Mouse (Mus musculus) midbrain, embryonic 10.5 days (tissue): ENCODE data around the gene Asap3. TPM values are rescaled to one million over a fixed set of nuclear protein-coding genes. Genes with fewer than 3 reads are reported as not detected.

Source experiments
- DNase-seq: peaks from one replicate; pipeline ENCODE4 v3.0.0-alpha.2; 2017; ENCODE audit warnings: low spot score
- H3K27ac ChIP-seq: fragments of 300-500 bp; sonication (generic); replicated peaks from 2 replicates; pipeline ENCODE4 v1.5.1; 2016; ENCODE audit warnings: mild to moderate bottlenecking
- H3K27me3 ChIP-seq: fragments of 300-500 bp; sonication (generic); 2 replicates; pipeline ENCODE4 v1.6.1; 2016; ENCODE audit warnings: low read depth, mild to moderate bottlenecking; ENCODE audit not compliant: poor library complexity, severe bottlenecking
- H3K36me3 ChIP-seq: fragments of 300-500 bp; sonication (generic); 2 replicates; pipeline ENCODE4 v1.6.1; 2016; ENCODE audit warnings: mild to moderate bottlenecking, moderate library complexity
- H3K4me1 ChIP-seq: fragments of 300-500 bp; sonication (generic); 2 replicates; pipeline ENCODE4 v1.6.1; 2016
- H3K4me3 ChIP-seq: fragments of 300-500 bp; sonication (generic); 2 replicates; pipeline ENCODE4 v1.5.1; 2016; ENCODE audit warnings: mild to moderate bottlenecking, moderate library complexity
- H3K9me3 ChIP-seq: fragments of 300-500 bp; sonication (generic); replicated peaks from 2 replicates; pipeline ENCODE4 v1.6.1; 2016; ENCODE audit warnings: mild to moderate bottlenecking
- WGBS: fragments of 180-500 bp; shearing (Covaris S2); methylation state at CpG from one replicate; pipeline ENCODE4 v1.1.7; 2016; 5-methylcytosine and 5-hydroxymethylcytosine counted together
- polyA plus RNA-seq: library from polyadenylated mRNA; unstranded; fragments of >200 nt; fragmentation: Nextera tagmentation; extraction: Ambion mirVana; gene quantifications from 2 replicates; pipeline ENCODE4 v1.2.1, GENCODE M21; 2016

Gene Asap3
- polyA plus RNA-seq, 1 experiment from 2014 or later = 6.0 TPM

DNA sequence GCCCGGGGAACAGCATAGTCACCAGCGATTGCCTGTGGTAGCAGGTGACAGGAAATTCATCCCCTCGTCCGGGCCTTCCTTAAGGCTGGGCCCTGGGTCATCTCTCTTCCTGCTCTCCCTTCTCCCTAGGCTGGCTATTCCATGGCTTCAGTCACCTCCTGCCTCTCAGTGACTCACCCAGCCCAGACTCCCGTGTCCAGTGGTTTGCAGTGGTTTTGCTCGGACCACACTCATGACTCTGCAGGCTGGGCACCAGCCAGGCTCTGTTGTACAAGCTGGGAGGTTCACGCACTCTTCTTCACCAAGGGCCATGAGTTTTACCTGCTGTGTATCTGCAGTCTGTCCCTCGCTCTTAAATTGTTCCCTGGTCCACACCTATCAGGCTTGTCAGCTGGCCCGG, 4.8 kb downstream of the Asap3 start:
- Histone ChIP-seq H3K4me3 (no peak overlapping the region), H3K27ac (no peak overlapping the region), H3K36me3 (no peaks in the 10 kb centered on the region), H3K4me1 (peaks cover 19% of the 10 kb centered on the region), H3K27me3 (peaks cover 26% of the 10 kb centered on the region), H3K9me3 (no peaks in the 10 kb centered on the region)
- WGBS = 89% methylated on average over 9 of the region's 9 CpGs
- no peak for DNase-seq

DNA sequence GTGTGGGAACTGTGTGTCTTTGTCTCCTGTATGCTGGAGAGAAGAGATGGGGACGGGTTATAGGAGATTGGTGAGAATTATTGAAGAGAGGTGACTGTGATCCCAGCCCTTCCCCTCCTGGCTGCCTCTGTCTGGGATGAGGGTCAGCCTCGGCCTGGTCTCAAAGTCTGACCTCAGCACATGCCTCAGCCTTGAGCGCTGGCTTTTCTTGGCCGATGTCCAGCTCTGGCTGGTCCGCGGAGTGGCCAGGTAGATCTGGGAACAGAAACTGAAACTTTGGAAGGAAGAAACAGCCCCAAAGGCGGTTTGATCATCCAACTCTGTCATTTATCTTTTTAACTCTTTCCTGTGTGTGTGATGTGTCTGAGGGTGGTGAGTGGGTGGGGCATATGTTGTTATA, 7.5 kb downstream of the Asap3 start:
- no peak for DNase-seq
- H3K9me3 ChIP-seq = no peaks in the 10 kb centered on the region
- H3K27ac ChIP-seq = no peak overlapping the region
- 91% methylated on average over 7 of the region's 7 CpGs for WGBS
- H3K4me1 ChIP-seq = peaks cover 9% of the 10 kb centered on the region
- H3K27me3 ChIP-seq = peaks cover 17% of the 10 kb centered on the region
- H3K36me3 ChIP-seq = no peaks in the 10 kb centered on the region
- H3K4me3 ChIP-seq = no peak overlapping the region

DNA sequence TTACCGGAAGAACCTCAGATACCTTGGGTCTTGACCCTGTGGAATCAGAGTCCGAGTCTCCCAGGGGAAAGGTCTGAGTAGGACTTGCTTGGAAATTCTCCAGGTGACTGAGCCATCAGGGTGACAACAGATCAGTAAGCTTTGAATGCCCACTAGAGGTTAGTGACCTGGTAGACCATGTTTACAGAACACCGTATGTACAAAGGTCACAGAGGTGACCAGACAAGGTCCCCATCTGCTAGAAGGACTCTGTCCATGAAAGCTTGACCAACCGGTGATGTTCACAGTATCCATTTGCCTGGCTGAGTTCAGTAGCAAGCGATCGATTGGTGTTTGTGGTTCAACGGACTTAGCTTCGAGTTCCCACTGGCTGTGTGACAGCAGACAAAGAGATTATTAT, 8.7 kb downstream of the Asap3 start:
- no peak overlapping the region for H3K27ac ChIP-seq
- WGBS = 90% methylated on average over 8 of the region's 8 CpGs

DNA sequence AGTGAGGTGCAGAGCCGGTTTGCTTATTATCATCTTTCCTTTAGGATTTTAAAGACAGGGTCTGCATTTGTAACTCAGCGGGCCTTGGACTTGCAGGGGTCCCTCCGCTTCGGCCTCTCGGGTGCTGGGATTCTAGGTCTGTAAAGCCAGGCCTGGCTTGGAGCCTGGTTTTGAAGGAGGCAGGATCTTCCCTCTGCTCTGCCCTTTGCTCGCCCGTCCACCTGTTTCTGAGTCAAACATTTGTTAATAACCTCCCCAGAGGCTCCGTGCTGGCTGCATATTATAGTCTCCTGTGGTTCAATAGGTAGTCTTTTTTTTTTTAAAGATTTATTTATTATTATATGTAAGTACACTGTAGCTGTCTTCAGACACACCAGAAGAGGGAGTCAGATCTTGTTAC, 9.4 kb downstream of the Asap3 start:
- peaks cover 29% of the 10 kb centered on the region for H3K4me1 ChIP-seq
- 0 out of 2 replicates have a peak overlapping the region, but pooled peaks have one; percentile 23 for H3K27ac ChIP-seq
- 92% methylated on average over 8 of the region's 8 CpGs for WGBS
- no peaks in the 10 kb centered on the region for H3K36me3 ChIP-seq
- H3K4me3 ChIP-seq = no peak overlapping the region
- H3K27me3 ChIP-seq = peaks cover 29% of the 10 kb centered on the region
- no peaks in the 10 kb centered on the region for H3K9me3 ChIP-seq
- no peak for DNase-seq

More for the DNA sequence above, 8.7 kb downstream of the Asap3 start:
- DNase-seq = no peak
- H3K27me3 ChIP-seq = peaks cover 22% of the 10 kb centered on the region
- H3K9me3 ChIP-seq = no peaks in the 10 kb centered on the region
- H3K4me1 ChIP-seq = peaks cover 21% of the 10 kb centered on the region
- no peaks in the 10 kb centered on the region for H3K36me3 ChIP-seq
- H3K4me3 ChIP-seq = no peak overlapping the region

DNA sequence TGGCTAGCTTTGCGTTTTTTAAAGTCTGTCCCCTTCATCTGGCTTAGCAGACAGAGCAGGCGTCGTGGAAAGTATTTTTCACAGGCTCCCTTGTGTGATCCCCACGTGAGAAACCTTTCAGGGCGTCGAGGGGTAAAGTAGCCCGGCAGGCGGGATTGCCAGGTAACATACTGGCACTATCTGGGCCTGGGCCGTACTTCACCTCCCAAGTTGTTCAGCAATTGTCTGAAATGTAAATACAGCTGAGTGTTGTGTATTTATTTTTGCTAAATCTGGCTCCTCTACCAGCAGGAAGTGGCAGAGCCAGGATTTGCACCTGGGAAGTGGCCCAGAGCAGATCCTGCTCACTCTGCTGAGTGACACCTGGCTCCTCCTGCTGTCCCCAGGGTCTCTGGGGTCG, 10.9 kb downstream of the Asap3 start:
- peaks cover 32% of the 10 kb centered on the region for H3K4me1 ChIP-seq
- H3K36me3 ChIP-seq = no peaks in the 10 kb centered on the region
- peaks cover 38% of the 10 kb centered on the region for H3K27me3 ChIP-seq
- H3K4me3 ChIP-seq = no peak overlapping the region
- no peaks in the 10 kb centered on the region for H3K9me3 ChIP-seq
- 71% methylated on average over 10 of the region's 10 CpGs for WGBS
- no peak for DNase-seq
- H3K27ac ChIP-seq = no peak overlapping the region

DNA sequence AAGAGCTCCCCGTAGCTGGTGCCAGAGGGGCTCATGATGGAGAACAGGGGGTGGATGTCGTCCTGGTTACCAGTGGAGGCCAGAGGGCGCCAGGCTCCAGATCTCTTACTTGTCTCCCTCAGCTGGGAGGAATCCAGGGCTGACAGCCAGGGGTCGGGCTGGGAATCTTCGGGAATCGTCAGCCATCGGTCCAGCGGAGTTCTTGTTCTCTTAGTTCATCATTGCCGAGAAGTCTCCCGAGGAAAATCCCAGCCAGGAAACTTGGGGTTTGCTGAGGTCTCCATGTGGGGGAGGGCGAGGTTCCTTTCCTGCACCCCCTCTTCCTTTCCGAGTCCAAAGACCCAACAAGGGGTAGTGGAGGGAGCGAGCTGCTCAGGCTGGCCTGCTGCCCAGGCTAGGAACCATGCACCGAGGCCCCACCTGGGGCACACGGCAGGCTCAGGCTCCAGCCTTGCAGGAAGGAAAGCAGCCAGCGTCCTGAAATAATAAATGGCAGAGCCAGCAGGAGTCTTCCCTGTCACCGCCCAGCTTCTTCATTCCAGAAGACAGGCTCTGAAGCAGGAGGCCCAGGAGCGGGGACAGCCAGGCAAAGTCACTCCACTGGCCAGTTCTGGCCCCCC, 12.5 kb downstream of the Asap3 start:
- 10% methylated on average over 18 of the region's 18 CpGs for WGBS
- peak overlapping the region; percentile 27 for H3K4me3 ChIP-seq
- peak overlapping the region; percentile 72 for H3K27ac ChIP-seq
- H3K27me3 ChIP-seq = peaks cover 38% of the 10 kb centered on the region
- H3K36me3 ChIP-seq = no peaks in the 10 kb centered on the region
- H3K4me1 ChIP-seq = peaks cover 37% of the 10 kb centered on the region
- no peaks in the 10 kb centered on the region for H3K9me3 ChIP-seq
- DNase-seq = peak; percentile 44

DNA sequence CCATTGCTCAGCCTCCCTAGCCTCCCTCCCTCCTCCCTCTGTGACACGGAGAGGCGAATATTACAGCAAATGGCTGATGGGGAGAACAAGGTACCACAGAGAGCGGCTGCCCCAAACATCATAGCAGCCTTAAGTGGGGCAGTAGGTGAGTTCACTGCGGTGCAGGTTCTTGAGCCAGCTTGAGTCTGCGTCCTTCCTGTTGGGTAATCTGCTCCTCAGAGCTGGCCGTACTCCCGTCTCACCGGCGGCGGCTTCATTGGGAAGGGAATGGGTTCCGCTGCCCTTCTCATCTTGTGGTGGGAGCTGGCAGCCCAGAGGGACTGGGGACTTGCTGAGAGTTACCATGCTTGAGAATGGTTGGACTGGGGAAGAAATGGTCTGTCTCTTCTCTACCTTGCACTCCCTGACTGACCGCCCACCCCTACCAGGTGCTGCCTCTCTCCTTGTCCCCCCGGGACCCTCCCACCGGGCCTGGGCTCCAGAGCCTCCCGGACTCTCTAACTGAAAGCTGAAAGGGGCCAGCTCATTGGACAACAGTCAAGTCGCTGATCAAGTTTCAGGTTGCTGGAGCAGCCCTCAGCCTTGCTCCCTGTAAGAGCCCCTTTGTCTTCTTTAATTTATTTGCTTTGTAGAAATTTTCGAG, 14.1 kb downstream of the Asap3 start:
- Histone ChIP-seq H3K4me1 (peaks cover 50% of the 10 kb centered on the region), H3K27ac (no peak overlapping the region), H3K4me3 (peak overlapping the region; percentile 32), H3K36me3 (no peaks in the 10 kb centered on the region), H3K27me3 (peaks cover 38% of the 10 kb centered on the region), H3K9me3 (no peaks in the 10 kb centered on the region)
- no peak for DNase-seq
- 4% methylated on average over 17 of the region's 17 CpGs for WGBS

DNA sequence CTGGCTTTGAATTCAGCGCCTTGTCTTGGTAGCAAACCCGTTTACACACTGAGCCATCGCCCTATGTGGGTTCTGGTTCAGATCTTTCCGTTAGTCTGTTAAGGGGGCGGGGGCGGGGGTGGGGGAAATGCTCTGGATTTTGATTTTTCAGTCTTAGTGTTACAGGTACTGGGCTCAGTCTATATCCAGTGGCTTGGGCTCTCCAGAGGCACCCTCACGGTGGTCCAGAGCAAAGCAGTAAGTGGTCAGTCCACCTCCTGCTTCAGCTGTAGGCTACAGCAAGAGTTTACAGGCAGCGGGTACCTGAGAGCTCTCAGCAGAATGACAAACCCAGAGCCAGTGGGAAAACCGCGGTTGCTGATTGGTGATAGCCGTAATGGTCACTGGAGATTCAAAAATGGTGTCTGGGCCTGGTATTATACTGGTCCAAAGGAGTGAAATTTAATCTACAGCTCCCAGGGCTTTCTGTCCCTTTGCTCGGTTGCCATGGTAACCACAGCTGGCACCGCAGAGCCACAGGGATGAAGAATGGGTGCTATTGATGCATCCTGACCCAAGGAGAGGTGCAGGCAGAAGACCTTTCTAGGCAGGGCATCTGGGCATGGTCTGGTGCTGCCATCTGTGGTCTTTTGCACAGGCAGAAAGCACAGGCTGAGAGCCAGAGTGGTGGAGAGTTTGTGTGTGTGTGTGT, 17.5 kb downstream of the Asap3 start:
- 63% methylated on average over 13 of the region's 13 CpGs for WGBS
- H3K4me1 ChIP-seq = peaks cover 42% of the 10 kb centered on the region
- peaks cover 28% of the 10 kb centered on the region for H3K27me3 ChIP-seq
- peak; percentile 51 for DNase-seq
- H3K27ac ChIP-seq = peak overlapping the region; percentile 67
- H3K9me3 ChIP-seq = no peaks in the 10 kb centered on the region
- no peaks in the 10 kb centered on the region for H3K36me3 ChIP-seq
- no peak overlapping the region for H3K4me3 ChIP-seq

DNA sequence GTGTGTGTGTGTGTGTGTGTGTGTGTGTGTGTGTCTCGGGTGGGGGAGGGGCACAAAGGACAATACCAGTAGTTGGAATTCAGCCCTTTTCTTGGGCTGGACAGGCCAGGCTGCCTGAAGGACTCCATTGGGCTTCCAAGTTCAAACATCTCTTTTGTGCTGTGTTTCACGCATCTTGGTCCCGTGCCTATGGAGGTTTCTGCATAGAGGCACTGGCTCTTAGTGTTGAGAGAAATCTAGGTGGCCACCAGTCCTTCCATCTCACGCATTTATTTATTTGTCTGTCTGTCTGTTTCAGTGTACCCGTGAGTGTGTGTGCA, 18.0 kb downstream of the Asap3 start:
- H3K27me3 ChIP-seq = peaks cover 23% of the 10 kb centered on the region
- peaks cover 37% of the 10 kb centered on the region for H3K4me1 ChIP-seq
- DNase-seq = no peak
- no peaks in the 10 kb centered on the region for H3K36me3 ChIP-seq
- no peak overlapping the region for H3K4me3 ChIP-seq
- H3K27ac ChIP-seq = peak overlapping the region; percentile 67
- 61% methylated on average over 4 of the region's 5 CpGs for WGBS
- H3K9me3 ChIP-seq = no peaks in the 10 kb centered on the region

DNA sequence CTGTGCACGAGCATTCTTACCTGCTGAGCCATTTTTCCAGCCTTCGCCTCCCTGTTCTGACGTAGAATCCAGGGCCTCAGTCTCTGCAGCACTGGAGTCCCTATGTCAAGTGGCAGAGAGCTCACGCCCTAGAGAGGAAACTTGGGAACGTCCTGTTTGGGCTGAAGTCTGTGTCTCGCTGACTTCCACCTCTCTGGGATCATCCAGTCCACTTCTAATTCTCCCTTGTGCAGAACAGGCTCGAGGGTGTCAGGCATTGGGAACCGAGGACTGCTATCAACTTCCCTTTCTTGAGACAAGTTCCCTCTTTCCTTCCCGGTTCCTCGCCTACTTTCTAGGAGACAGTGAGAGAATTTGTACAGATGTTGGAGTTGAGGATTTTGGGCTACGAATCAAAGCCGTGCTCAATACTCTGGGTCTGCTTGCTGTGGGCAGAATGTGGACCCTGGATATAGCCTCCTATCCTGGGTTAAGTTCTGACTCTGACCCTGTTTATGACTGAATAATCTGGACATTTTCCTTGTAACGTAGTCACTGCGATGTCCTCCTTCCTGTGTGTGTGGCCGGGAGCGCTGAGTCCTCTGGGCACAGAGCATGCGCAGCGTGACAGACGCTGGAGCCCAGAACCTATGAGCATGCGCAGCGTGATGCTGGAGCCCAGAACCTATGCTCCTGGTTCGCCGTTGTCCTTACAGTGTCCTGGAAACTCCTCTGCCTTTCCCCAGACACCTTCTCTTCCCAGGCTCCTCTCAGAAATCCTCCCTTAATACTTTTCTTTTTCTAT, 18.7 kb downstream of the Asap3 start:
- H3K27me3 ChIP-seq = peaks cover 17% of the 10 kb centered on the region
- H3K36me3 ChIP-seq = no peaks in the 10 kb centered on the region
- H3K27ac ChIP-seq = peak overlapping the region; percentile 67
- DNase-seq = no peak
- H3K4me3 ChIP-seq = no peak overlapping the region
- H3K9me3 ChIP-seq = no peaks in the 10 kb centered on the region
- WGBS = 81% methylated on average over 23 of the region's 23 CpGs
- peaks cover 30% of the 10 kb centered on the region for H3K4me1 ChIP-seq

DNA sequence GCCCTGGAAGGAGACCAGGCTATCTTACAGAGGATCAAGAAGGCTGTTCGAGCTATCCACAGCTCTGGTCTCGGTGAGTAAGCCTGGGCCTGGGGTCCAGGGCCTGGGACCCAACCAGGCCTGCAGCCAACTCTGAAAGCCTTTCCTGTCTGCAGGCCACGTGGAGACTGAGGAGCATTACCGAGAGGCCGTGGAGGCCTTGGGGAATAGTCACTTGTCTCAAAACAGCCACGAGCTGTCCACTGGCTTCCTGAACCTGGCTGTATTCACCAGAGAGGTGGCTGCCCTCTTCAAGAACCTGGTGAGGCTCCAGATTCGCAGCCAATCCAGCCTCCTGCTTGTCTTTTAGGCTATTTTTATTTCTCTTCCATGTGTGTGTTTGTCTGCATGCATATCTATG, 21.2 kb downstream of the Asap3 start:
- no peak for DNase-seq
- H3K9me3 ChIP-seq = no peaks in the 10 kb centered on the region
- WGBS = 88% methylated on average over 7 of the region's 7 CpGs
- H3K36me3 ChIP-seq = no peaks in the 10 kb centered on the region
- H3K27me3 ChIP-seq = 0 out of 2 replicates have a peak, but pooled peaks cover 3% of the 10 kb centered on the region
- no peak overlapping the region for H3K4me3 ChIP-seq
- peaks cover 22% of the 10 kb centered on the region for H3K4me1 ChIP-seq
- H3K27ac ChIP-seq = no peak overlapping the region

DNA sequence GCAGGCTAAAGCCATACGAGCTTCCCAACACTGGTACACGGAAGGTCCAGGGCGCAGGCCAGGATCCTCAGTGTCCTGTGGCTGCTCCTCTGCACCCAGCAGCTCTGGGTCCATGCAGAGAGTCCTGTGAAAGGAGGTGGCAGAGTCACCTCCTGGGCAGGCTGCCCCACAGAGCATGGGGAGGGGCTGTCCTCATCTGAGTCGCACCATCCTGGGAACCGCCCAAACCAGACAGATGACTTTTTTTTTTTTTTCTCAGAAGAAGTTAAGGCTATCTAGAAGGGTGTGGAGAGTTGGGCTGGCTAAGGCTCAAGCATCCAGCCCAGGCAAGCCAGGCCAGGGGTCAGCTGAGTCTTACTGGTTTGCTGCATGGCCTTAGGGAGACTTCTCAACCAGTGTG, 22.5 kb downstream of the Asap3 start:
- H3K4me3 ChIP-seq = no peak overlapping the region
- no peak overlapping the region for H3K27ac ChIP-seq
- DNase-seq = no peak
- peaks cover 30% of the 10 kb centered on the region for H3K4me1 ChIP-seq
- no peaks in the 10 kb centered on the region for H3K9me3 ChIP-seq
- H3K36me3 ChIP-seq = no peaks in the 10 kb centered on the region
- WGBS = 79% methylated on average over 5 of the region's 5 CpGs
- peaks cover 5% of the 10 kb centered on the region for H3K27me3 ChIP-seq
